Mouse (Mus musculus) gastrocnemius, adult 2 months (tissue): ENCODE measurements at regions not wholly inside any gene's neighbourhood (a gene's known extent, or its start where the extent isn't known, plus 50 kb on each side); places are given as distances from the start of the nearest gene placed in this dataset.

Experiments used
- DNase-seq: peaks from one replicate; pipeline ENCODE4 v3.0.0; 2022
- H3K27ac ChIP-seq: fragments of 200-600 bp; 2 replicates; pipeline ENCODE4 v1.8.1; 2022; ENCODE audit warnings: mild to moderate bottlenecking
- H3K4me3 ChIP-seq: fragments of 200-600 bp; 2 replicates; pipeline ENCODE4 v1.8.1; 2022; ENCODE audit warnings: mild to moderate bottlenecking, moderate library complexity
- CTCF ChIP-seq: fragments of 200-600 bp; IDR thresholded peaks from 2 replicates; pipeline ENCODE4 v1.8.1; 2022; ENCODE audit warnings: antibody characterized with exemption, mild to moderate bottlenecking, moderate library complexity
- intact Hi-C: fragments of 180-260 bp; cut with DNase I; formaldehyde crosslinking; loops from one replicate; pipeline ENCODE4 v1.15.1; 2025

DNA sequence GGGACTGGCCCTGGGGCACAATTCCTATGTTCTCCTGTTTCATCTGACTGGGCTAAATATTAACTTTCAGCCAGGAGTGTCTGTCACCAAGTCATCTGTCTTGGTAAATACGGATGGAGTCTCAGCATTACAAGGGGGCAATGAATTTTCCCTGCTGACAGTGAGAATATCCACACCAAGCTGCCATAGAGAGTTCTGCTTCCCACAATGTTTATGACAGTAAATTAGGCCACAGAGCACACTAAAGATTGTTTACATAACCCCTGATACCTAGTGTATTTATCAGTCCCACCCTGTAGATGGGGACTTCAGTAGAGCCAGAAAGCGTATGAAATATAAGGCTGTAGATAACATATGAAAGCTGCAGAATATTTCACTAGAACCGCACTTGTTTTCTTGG lies 150.6 kb upstream of the Osr1 start:
- H3K27ac ChIP-seq = no peak overlapping the region
- DNase-seq = no peak
- H3K4me3 ChIP-seq = no peak overlapping the region
- no peak for TF ChIP-seq CTCF
- intact Hi-C loops = no loop called here

DNA sequence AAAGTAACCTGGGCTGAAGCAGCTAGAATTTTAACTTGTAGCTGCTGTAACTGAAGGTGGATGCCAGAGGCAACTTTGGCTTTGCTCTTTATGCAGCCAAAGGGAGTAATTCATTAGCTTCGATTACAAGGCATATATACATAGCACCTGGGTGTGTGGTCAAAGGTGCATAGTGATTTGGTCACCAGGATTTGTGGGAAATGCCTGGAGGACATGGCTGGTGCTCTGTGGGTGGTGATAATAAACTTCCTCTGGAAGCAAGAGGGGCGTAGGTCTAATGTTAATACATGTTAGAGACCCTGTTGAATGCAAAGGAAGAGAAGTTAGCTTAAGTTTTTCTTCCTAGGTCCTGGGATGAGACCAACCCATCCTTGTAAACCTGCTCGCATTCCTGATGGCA lies 139.3 kb upstream of the Osr1 start:
- intact Hi-C loops = no loop called here
- no peak for DNase-seq

DNA sequence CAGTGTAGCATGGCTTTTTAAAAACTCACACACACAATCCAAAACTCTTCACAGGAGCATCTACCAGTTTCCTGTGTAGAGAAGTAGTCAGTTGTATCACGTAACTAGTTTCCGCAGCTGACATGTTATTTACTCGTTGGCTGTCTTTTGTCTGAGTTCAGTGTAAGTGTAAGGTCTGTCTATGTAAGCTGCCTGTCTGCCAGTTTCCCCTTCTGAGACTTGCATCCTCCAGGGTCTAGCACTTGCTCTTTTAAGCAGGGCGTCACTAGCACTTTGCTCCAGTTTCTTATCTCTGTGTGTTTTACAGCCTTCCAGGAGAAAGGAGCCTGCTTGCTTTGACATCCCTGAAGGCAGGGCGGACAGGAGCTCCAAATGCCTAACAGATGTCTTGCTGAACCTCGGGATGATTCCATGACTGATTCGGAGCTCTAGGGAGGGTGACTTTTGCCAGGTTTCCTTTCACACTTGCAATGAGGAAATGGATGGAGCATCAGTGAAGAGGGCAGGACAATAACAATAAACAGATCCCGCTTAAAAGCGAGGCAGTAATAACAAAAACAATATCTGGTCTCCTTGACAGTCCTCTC lies 131.2 kb upstream of the Osr1 start:
- DNase-seq = peak; percentile 33
- H3K4me3 ChIP-seq = peak overlapping the region; percentile 33
- intact Hi-C loops = no loop called here
- H3K27ac ChIP-seq = peak overlapping the region; percentile 35
- TF ChIP-seq CTCF = no peak

More for the DNA sequence above, 139.3 kb upstream of the Osr1 start:
- Histone ChIP-seq H3K27ac (no peak overlapping the region), H3K4me3 (no peak overlapping the region)
- TF ChIP-seq CTCF = no peak

DNA sequence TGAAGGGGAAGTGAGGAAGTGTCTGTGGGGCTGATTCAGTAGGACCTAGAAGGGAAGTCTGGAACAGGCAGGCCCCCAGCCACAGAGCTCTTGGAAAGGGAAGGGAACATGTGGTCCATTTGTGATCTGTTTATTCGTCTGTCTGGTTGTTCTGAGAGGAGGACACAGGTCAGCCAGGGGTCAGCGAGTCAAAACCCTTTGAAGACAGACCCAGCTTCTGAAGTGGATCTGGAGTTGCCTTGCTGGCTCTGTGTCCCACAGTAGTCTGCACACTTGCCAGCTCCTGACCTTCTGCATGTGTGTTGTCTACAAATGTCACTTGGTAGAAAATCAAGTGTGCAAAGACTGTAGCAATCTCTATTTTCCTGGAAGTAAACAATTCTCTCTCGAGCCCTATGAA lies 119.3 kb upstream of the Osr1 start:
- no peak overlapping the region for H3K27ac ChIP-seq
- intact Hi-C loops = no loop called here
- no peak for TF ChIP-seq CTCF
- no peak overlapping the region for H3K4me3 ChIP-seq
- DNase-seq = peak; percentile 57

DNA sequence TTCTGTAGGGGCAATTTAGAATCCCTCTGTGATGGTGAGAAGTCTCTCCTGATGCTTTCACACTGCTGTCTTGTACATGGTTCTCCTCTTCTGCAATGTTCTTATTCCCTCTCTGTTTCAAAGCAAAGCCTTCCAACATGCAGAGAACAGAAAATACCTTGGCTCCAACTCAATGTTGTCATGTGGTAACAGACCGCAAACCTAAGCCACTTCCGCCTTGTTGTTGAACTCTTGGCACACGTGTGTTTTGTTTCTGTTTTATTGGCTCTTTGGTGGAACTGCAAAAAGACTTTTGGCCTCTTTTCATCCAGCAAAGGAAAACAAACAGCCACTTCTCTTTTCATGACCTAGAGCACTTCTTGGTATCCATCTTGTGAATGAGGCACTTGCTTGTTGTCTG lies 109.7 kb upstream of the Osr1 start:
- intact Hi-C loops = no loop called here
- no peak for TF ChIP-seq CTCF
- Histone ChIP-seq H3K4me3 (no peak overlapping the region), H3K27ac (no peak overlapping the region)
- no peak for DNase-seq

DNA sequence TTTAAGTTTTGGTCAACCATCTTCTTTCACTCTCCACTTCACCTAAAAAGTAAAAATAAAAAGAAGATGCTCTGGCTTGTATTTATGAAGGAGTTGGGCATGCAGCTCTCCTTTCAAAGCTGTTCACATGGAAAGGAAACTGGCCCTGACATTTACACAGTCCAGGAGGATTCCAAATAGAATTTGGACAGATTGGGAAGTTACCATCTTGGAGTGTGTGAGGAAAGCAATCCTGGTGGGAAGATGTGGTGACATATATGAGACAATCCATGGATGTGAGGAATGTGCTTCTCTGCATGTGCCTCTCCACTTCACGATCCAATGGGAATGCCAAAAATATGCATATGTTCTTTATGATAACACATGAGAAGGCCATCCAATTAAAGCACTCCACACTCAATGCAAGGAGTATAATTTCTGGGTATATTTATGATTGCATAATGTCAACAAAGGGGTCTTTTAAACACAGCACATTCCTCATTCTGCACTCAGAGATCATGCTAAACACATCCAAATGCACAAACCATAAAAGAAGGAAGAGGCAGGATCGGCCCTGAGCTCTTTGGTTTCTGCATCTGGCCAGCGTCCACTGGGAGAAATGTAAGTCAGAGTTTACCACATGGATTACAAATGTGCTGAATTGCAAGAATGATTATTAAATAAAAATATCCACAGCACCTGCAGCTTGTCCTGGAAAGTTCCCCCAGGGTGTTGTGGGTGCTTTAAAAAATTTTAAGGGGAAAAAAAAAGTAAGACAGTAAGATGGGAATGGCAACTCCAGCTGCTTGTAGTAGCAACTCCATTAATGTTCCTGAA lies 100.1 kb upstream of the Osr1 start:
- no peak for DNase-seq
- Histone ChIP-seq H3K4me3 (no peak overlapping the region), H3K27ac (no peak overlapping the region)
- intact Hi-C loops = no loop called here
- no peak for TF ChIP-seq CTCF

DNA sequence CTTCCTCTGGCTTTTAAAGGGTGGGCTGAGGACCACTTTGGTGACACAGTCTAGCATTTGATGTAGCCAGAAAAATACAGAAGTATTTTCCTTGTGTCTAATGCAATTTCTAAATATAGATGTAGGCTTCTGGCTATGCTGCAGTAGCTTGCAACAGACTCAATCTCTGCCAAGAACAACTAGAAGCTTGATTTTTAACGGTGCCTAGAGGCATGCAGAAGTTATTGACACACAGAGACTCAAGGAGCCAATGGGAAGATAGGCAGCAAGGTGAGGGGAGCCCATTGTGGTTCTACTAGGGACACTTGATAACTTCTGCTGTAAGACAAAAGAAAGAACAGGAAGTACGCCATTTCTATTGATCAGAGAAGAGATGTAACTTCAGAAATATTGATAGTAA lies 94.1 kb upstream of the Osr1 start:
- intact Hi-C loops = no loop called here
- Histone ChIP-seq H3K27ac (no peak overlapping the region), H3K4me3 (no peak overlapping the region)
- no peak for TF ChIP-seq CTCF
- no peak for DNase-seq

DNA sequence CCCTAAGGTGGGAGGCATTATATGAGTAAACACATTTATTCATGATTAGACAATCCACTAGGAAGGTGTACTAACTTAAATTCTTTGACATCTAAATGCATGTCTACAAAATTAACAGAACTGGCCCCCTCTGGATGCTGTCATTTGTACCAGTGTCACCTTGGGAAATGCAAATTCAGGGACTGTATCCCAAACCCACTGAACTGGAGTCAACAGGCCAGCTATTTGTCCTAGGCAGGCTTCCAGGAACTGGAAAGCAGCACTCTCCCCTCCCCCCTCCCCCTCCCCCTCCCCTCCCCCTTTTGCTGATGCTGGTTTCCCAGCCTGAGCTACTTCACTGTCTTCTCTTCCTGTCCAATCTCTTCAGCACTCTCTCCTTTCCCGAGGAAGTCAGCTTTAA lies 91.7 kb upstream of the Osr1 start:
- H3K27ac ChIP-seq = no peak overlapping the region
- H3K4me3 ChIP-seq = no peak overlapping the region
- no peak for DNase-seq
- intact Hi-C loops = no loop called here
- TF ChIP-seq CTCF = no peak

DNA sequence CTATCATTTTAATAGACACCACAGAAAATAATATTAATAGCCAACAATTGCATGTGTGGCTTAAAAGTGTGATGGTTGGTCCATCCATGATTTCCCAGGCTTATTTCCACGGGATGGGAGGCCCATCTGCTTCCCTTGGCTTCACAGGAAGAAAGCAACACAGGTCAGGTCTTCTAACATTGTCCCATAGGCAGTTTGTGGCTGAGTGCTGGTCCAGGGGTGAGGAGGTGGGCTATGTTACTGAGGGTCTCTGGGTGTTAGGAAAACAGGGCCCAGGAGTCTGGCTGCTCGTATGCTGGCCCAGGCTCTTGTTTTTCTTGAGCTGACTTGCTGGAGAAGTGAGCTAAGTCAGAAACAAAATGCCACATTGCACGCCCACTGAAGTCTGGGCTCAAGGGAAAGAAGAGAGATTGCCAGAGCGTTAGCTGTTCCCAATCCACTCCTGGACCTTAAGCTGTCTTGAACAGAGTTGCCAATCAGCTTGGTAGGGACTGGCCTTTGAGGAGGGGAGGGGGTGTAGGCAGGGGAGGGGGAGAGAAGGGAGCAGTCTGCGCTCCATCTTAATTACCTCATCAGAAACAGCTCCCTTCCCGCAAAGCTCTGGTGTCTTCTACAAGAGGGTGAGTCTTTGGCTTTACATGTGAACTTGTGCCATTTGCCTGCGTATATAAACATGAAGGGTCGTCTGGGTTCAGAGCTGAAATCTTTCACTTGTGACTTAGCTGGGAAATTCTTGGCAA lies 82.1 kb upstream of the Osr1 start:
- H3K4me3 ChIP-seq = no peak overlapping the region
- no peak for DNase-seq
- intact Hi-C loops = no loop called here
- no peak overlapping the region for H3K27ac ChIP-seq
- TF ChIP-seq CTCF = no peak

DNA sequence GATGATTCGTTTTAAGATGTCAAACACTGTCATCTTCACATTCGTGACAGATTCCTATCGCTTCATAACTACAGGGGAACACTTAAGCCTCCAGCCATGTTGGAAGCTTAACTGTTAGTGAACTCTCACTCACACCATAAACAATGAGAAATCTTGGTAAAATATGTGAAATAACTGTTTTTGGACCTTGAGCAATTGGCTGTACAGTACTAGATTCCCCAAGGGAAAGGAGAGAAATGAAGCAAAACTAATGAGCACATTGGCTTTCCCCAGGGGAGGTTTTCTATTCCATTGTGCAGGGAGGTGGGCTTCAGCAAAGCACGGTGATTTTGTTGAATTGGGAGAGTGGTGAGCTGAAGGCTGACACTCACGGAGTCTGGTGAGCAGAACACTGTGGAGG lies 56.0 kb upstream of the Osr1 start:
- intact Hi-C loops = no loop called here
- no peak overlapping the region for H3K27ac ChIP-seq
- no peak for TF ChIP-seq CTCF
- no peak overlapping the region for H3K4me3 ChIP-seq
- no peak for DNase-seq

DNA sequence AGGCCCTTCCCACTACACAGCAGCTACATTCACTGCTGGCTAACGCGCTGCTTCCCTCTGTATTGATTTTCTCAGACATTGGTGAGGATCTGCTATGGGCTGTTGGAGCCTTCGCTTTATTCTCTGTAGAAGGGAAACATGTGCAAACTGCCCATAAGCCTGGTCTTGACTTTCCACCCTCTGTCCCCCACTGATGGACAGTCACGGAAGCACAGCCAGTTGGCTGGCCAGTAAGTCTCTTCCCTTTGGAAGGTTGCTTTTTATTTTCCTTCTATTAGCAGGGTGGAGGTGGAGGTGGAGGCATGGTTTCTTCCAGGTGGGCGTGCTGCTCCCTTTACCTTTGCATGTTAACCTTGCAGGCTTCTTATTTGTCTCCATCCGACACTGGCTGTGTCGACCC lies 51.1 kb upstream of the Osr1 start:
- no peak for TF ChIP-seq CTCF
- intact Hi-C loops = no loop called here
- no peak for DNase-seq
- no peak overlapping the region for H3K4me3 ChIP-seq
- H3K27ac ChIP-seq = no peak overlapping the region

DNA sequence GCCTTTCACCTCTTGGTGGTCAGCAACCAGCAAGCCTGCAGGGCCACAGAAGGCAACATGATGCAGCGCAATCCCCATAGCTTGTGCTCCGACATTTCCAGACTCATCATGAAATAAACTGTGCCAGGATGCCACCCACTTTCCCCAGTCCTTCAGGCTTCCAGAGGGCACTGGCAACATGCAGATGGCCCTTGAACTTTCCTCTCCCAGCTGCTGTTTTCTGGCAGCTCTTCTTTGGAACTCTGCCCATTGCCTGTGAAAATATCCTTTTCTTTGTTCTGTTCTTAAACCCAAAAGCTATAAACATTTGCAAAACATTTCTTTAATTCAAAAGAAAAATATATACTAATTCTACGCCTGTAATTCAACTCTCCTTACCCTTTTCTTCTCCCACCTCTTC lies 50.6 kb upstream of the Osr1 start:
- Histone ChIP-seq H3K4me3 (no peak overlapping the region), H3K27ac (no peak overlapping the region)
- no peak for DNase-seq
- TF ChIP-seq CTCF = no peak
- intact Hi-C loops = no loop called here
